Mouse (Mus musculus) spleen, adult 2 months (tissue): Measurements from ENCODE around the gene Ifnlr1.

ENCODE experiments used
- CTCF ChIP-seq: fragments of 200-500 bp; IDR thresholded peaks from 2 replicates; pipeline ENCODE4 v1.5.1; 2011; ENCODE audit warnings: mild to moderate bottlenecking, inconsistent platforms; ENCODE audit not compliant: insufficient read depth, insufficient read length, insufficient replicate concordance; ENCODE audit errors: extremely low read depth
- POLR2A ChIP-seq: fragments of 200-500 bp; IDR thresholded peaks from 2 replicates; pipeline ENCODE4 v1.6.1; 2011; ENCODE audit warnings: low read depth, low read length, inconsistent platforms

DNA sequence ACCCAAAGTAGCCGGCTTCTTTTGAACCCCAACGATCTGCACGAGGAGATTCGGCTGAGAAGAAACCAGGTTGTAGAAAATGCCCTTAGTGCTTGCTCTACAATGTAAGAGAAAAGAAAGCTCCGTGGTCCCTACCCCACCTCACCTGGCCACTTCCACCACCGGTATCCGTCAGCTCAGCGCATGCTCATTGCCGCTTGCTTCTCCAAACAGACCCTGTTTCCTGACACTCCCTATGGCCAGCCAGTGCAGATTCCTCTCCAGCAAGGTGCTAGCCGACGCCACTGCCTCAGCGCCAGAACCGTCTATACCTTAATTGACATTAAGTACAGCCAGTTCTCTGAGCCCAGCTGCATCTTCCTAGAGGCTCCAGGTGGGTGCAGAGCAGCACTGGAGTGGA is 17.4 kb downstream of the Ifnlr1 start:
- TF ChIP-seq CTCF, result no peak
- TF ChIP-seq POLR2A, result no peak
